Mouse (Mus musculus) small intestine, adult 2 months (tissue): Measurements from ENCODE around the gene Traf3ip3. TPM values are rescaled to one million over a fixed set of nuclear protein-coding genes. Genes with fewer than 3 reads are reported as not detected.

Experiments used
- H3K27ac ChIP-seq: fragments of 200-500 bp; 2 replicates; pipeline ENCODE4 v1.5.1; 2012; ENCODE audit warnings: low read depth, low read length, control low read depth, inconsistent platforms; ENCODE audit not compliant: insufficient read depth
- H3K27me3 ChIP-seq: fragments of 200-500 bp; 2 replicates; pipeline ENCODE4 v1.6.1; 2012; ENCODE audit warnings: mild to moderate bottlenecking, moderate library complexity, low read length, inconsistent platforms; ENCODE audit not compliant: control insufficient read depth, insufficient read depth
- H3K36me3 ChIP-seq: fragments of 200-500 bp; 2 replicates; pipeline ENCODE4 v1.6.1; 2012; ENCODE audit warnings: mild to moderate bottlenecking, low read length, control low read depth, inconsistent platforms; ENCODE audit not compliant: control insufficient read depth, insufficient read depth
- H3K4me1 ChIP-seq: fragments of 200-500 bp; 2 replicates; pipeline ENCODE4 v1.6.1; 2012; ENCODE audit warnings: low read length, inconsistent platforms, mixed read lengths; ENCODE audit not compliant: control insufficient read depth, insufficient read depth, insufficient read length
- H3K4me3 ChIP-seq: fragments of 200-500 bp; 2 replicates; pipeline ENCODE4 v1.5.1; 2012; ENCODE audit warnings: low read depth, mild to moderate bottlenecking, control low read depth, inconsistent platforms, low read length, moderate library complexity
- CTCF ChIP-seq: fragments of 200-500 bp; IDR thresholded peaks from 2 replicates; pipeline ENCODE4 v1.5.1; 2012; ENCODE audit warnings: low read depth, mild to moderate bottlenecking, control low read depth, inconsistent platforms, low read length, moderate library complexity, mixed read lengths; ENCODE audit not compliant: insufficient replicate concordance, insufficient read length; ENCODE audit errors: extremely low read depth
- POLR2A ChIP-seq: fragments of 200-500 bp; IDR thresholded peaks from 2 replicates; pipeline ENCODE4 v1.6.1; 2012; ENCODE audit warnings: low read depth, mild to moderate bottlenecking, control low read depth, inconsistent platforms, low read length, moderate library complexity
- WGBS: fragments of 180-500 bp; shearing (Covaris S2); methylation state at CpG from one replicate; pipeline ENCODE4 v1.1.7; 2018; 5-methylcytosine and 5-hydroxymethylcytosine counted together
- polyA plus RNA-seq: library from polyadenylated mRNA; depleted of rRNA; stranded (reverse); fragments of >200 nt; gene quantifications from 2 replicates; pipeline ENCODE4 v1.2.3, GENCODE M21; 2012

Gene Traf3ip3
- polyA plus RNA-seq, 1 experiment: 4.6 TPM

- H3K4me1 ChIP-seq: peaks cover 24% of the 10 kb centered on the region
- no peaks in the 10 kb centered on the region for H3K36me3 ChIP-seq
- peak overlapping the region; percentile 95 for H3K27ac ChIP-seq
- WGBS: 22% methylated on average over 3 of the region's 3 CpGs
- no peak overlapping the region; the same call in 1 of the 2 replicates for H3K4me3 ChIP-seq
- H3K27me3 ChIP-seq: no peaks in the 10 kb centered on the region
- no peak for TF ChIP-seq CTCF
- TF ChIP-seq POLR2A: no peak
Measured at GRCm38 (mm10) chr1:193181104-193181503, 20.4 kb downstream of the Traf3ip3 start.

GRCm38 (mm10) chr1:193174143-193174733 is 27.3 kb downstream of the Traf3ip3 start:
- peaks cover 9% of the 10 kb centered on the region for H3K36me3 ChIP-seq
- H3K4me1 ChIP-seq: peaks cover 29% of the 10 kb centered on the region
- no peak for TF ChIP-seq POLR2A
- TF ChIP-seq CTCF: no peak
- H3K27ac ChIP-seq: peak overlapping the region; percentile 88
- 28% methylated on average over 13 of the region's 13 CpGs for WGBS
- H3K4me3 ChIP-seq: peak overlapping the region; percentile 40
- no peaks in the 10 kb centered on the region for H3K27me3 ChIP-seq

GRCm38 (mm10) chr1:193173810-193174129 is 27.7 kb downstream of the Traf3ip3 start:
- H3K36me3 ChIP-seq: peaks cover 14% of the 10 kb centered on the region
- peak overlapping the region; percentile 76 for H3K4me3 ChIP-seq
- WGBS: 6% methylated on average over 9 of the region's 9 CpGs
- H3K27me3 ChIP-seq: no peaks in the 10 kb centered on the region
- no peak for TF ChIP-seq POLR2A
- TF ChIP-seq CTCF: no peak
- peaks cover 27% of the 10 kb centered on the region for H3K4me1 ChIP-seq
- H3K27ac ChIP-seq: peak overlapping the region; percentile 88

- Histone ChIP-seq H3K27ac (peak overlapping the region; percentile 88), H3K4me3 (peak overlapping the region; percentile 76), H3K36me3 (peaks cover 18% of the 10 kb centered on the region), H3K4me1 (peaks cover 25% of the 10 kb centered on the region), H3K27me3 (no peaks in the 10 kb centered on the region)
- under 1% methylated on average over 48 of the region's 48 CpGs for WGBS
- TF ChIP-seq POLR2A (peak; percentile 91), CTCF (no peak)
Measured at GRCm38 (mm10) chr1:193172991-193173809, 28.3 kb downstream of the Traf3ip3 start.

GRCm38 (mm10) chr1:193169856-193170255 is 31.6 kb downstream of the Traf3ip3 start:
- Histone ChIP-seq H3K4me3 (no peak overlapping the region), H3K27ac (peak overlapping the region; percentile 84), H3K4me1 (peaks cover 22% of the 10 kb centered on the region), H3K27me3 (no peaks in the 10 kb centered on the region), H3K36me3 (peaks cover 43% of the 10 kb centered on the region)
- 18% methylated on average over 2 of the region's 2 CpGs for WGBS
- TF ChIP-seq POLR2A (no peak), CTCF (no peak)

GRCm38 (mm10) chr1:193169228-193169627 is 32.3 kb downstream of the Traf3ip3 start:
- Histone ChIP-seq H3K27ac (peak overlapping the region; percentile 66), H3K27me3 (no peaks in the 10 kb centered on the region), H3K36me3 (peaks cover 43% of the 10 kb centered on the region), H3K4me1 (peaks cover 19% of the 10 kb centered on the region), H3K4me3 (no peak overlapping the region)
- no peak for TF ChIP-seq CTCF
- no peak for TF ChIP-seq POLR2A
- WGBS: 57% methylated on average over 7 of the region's 7 CpGs

GRCm38 (mm10) chr1:193167746-193168145 is 33.8 kb downstream of the Traf3ip3 start, which contains the start of gene A130010J15Rik:
Gene A130010J15Rik (plus strand): TSS chr1:193168046.
- WGBS: 81% methylated on average over 3 of the region's 3 CpGs
- H3K36me3 ChIP-seq: peaks cover 52% of the 10 kb centered on the region
- no peak for TF ChIP-seq POLR2A
- no peaks in the 10 kb centered on the region for H3K27me3 ChIP-seq
- H3K4me3 ChIP-seq: no peak within 1 kb of the TSS
- H3K4me1 ChIP-seq: peaks cover 18% of the 10 kb centered on the region
- no peak within 1 kb of the TSS for H3K27ac ChIP-seq
